Mouse (Mus musculus) kidney, adult 10 weeks (tissue): ENCODE results near the gene Mfsd6. TPM values are rescaled to one million over a fixed set of nuclear protein-coding genes. Genes with fewer than 3 reads are reported as not detected.

Experiments
- polyA plus RNA-seq: library from polyadenylated mRNA; stranded (reverse); fragments of 350-450 nt; fragmentation: Illumina TruSeq; extraction: RNeasy Lipid Tissue Mini Kit (QIAGEN cat#74804); gene quantifications from one replicate; pipeline ENCODE4 v1.2.3, GENCODE M21; 2014; ENCODE audit warnings: low read depth, low replicate concordance

The Mfsd6 gene
- polyA plus RNA-seq: 22.3 TPM

GRCm38 (mm10) chr1:52727056-52727900 lies at the start of gene Mfsd6:
Gene Mfsd6, minus strand, starts transcription at chr1:52727462.

GRCm38 (mm10) chr1:52630248-52630936 lies 96.9 kb downstream of the Mfsd6 start, which contains the start of gene Nemp2:
Gene Nemp2, plus strand, starts transcription at chr1:52630703.

Other genes with a start within 250 kb of the Mfsd6 start
- gene Nab1, start 226.8 kb downstream of the Mfsd6 start, polyA plus RNA-seq: 85.9 TPM
- gene Nemp2, start 96.8 kb downstream of the Mfsd6 start, polyA plus RNA-seq: 2.3 TPM
- 8.9 TPM for gene Inpp1, start 90.2 kb upstream of the Mfsd6 start, polyA plus RNA-seq
- 184 TPM for gene Hibch, start 117.5 kb upstream of the Mfsd6 start, polyA plus RNA-seq